Mouse (Mus musculus): ENCODE measurements around the gene Uqcc3.
"Not testable (repeated sequence)": the region's sequence is repeated elsewhere in the genome, so short reads cannot be mapped to it uniquely, and the experiment has no call there.

Uqcc3 gene

GRCm38 (mm10) chr19:8880311-8881033 lies at the start of gene Uqcc3:
Uqcc3 (minus strand) TSS chr19:8880923.
- peak; percentile 77 to 82 for DNase-seq (ENCODE audit: low spot score in 2 of 2)

GRCm38 (mm10) chr19:8930117-8930516 lies 49.4 kb upstream of the Uqcc3 start:
- no peak for DNase-seq (ENCODE audit: low spot score in 2 of 2)

- DNase-seq (ENCODE audit: low spot score in 2 of 2): peak in 1 of 2 experiments; percentile 47
Observed at GRCm38 (mm10) chr19:8929224-8930088, 48.7 kb upstream of the Uqcc3 start, which contains the start of the genes Rom1 and Eml3. Rom1 (minus strand) TSS chr19:8929356. Eml3 (plus strand) TSS chr19:8929552.

- no peak for DNase-seq (ENCODE audit: low spot score in 2 of 2)
Observed at GRCm38 (mm10) chr19:8928689-8929223, 48.0 kb upstream of the Uqcc3 start.

- no peak for DNase-seq (ENCODE audit: low spot score in 2 of 2)
Observed at GRCm38 (mm10) chr19:8927891-8928525, 47.3 kb upstream of the Uqcc3 start.

GRCm38 (mm10) chr19:8926766-8927165 lies 46.0 kb upstream of the Uqcc3 start:
- DNase-seq (ENCODE audit: low spot score in 2 of 2): no peak

- DNase-seq (ENCODE audit: low spot score in 2 of 2): no peak
Observed at GRCm38 (mm10) chr19:8921741-8922140, 41.0 kb upstream of the Uqcc3 start.

GRCm38 (mm10) chr19:8920836-8921291 lies 40.1 kb upstream of the Uqcc3 start:
- no peak for DNase-seq (ENCODE audit: low spot score in 2 of 2)

GRCm38 (mm10) chr19:8920073-8920736 lies 39.5 kb upstream of the Uqcc3 start, which contains the start of gene B3gat3:
B3gat3 (plus strand) TSS chr19:8920374.
- DNase-seq (ENCODE audit: low spot score in 2 of 2): peak; percentile 89 to 92

- no peak for DNase-seq (ENCODE audit: low spot score in 2 of 2)
Observed at GRCm38 (mm10) chr19:8919684-8920072, 39.0 kb upstream of the Uqcc3 start.

GRCm38 (mm10) chr19:8919000-8919399 lies 38.3 kb upstream of the Uqcc3 start:
- DNase-seq (ENCODE audit: low spot score in 2 of 2): no peak

- DNase-seq (ENCODE audit: low spot score in 2 of 2): no peak
Observed at GRCm38 (mm10) chr19:8914212-8914611, 33.5 kb upstream of the Uqcc3 start.

GRCm38 (mm10) chr19:8911810-8912209 lies 31.1 kb upstream of the Uqcc3 start:
- no peak for DNase-seq (ENCODE audit: low spot score in 2 of 2)

GRCm38 (mm10) chr19:8908531-8908930 lies 27.8 kb upstream of the Uqcc3 start:
- no peak for DNase-seq (ENCODE audit: low spot score in 2 of 2)

- DNase-seq (ENCODE audit: low spot score in 2 of 2): no peak
Observed at GRCm38 (mm10) chr19:8903412-8903811, 22.7 kb upstream of the Uqcc3 start.

- no peak for DNase-seq (ENCODE audit: low spot score in 2 of 2)
Observed at GRCm38 (mm10) chr19:8899079-8899478, 18.4 kb upstream of the Uqcc3 start.

- no peak for DNase-seq (ENCODE audit: low spot score in 2 of 2)
Observed at GRCm38 (mm10) chr19:8898576-8898975, 17.9 kb upstream of the Uqcc3 start.

GRCm38 (mm10) chr19:8897865-8898495 lies 17.3 kb upstream of the Uqcc3 start, which contains the start of gene Ganab:
Ganab (plus strand) TSS chr19:8898071.
- DNase-seq (ENCODE audit: low spot score in 2 of 2): peak; percentile 86 to 96

- DNase-seq (ENCODE audit: low spot score in 2 of 2): not testable (repeated sequence)
Observed at GRCm38 (mm10) chr19:8897211-8897864, 16.6 kb upstream of the Uqcc3 start.

- DNase-seq (ENCODE audit: low spot score in 2 of 2): not testable (repeated sequence)
Observed at GRCm38 (mm10) chr19:8896231-8896630, 15.5 kb upstream of the Uqcc3 start.
